Mouse (Mus musculus) R1 (cell line): ENCODE measurements around the gene Olfr368.

Experiments
- DNase-seq: peaks from one replicate; pipeline ENCODE4 v3.0.0-alpha.2; 2018; ENCODE audit warnings: low read depth, low spot score

Gene Olfr368

GRCm38 (mm10) chr2:37326215-37326614 lies at the start of gene Olfr368:
Gene Olfr368, plus strand, starts transcription at chr2:37326515.
- DNase-seq = no peak

- no peak for DNase-seq
Observed at GRCm38 (mm10) chr2:37333321-37333720, 7.0 kb downstream of the Olfr368 start.

GRCm38 (mm10) chr2:37338497-37339187 lies 12.3 kb downstream of the Olfr368 start:
- DNase-seq = no peak

- no peak for DNase-seq
Observed at GRCm38 (mm10) chr2:37351671-37352070, 25.4 kb downstream of the Olfr368 start.

GRCm38 (mm10) chr2:37355571-37355970 lies 29.3 kb downstream of the Olfr368 start:
- no peak for DNase-seq

- peak; percentile 100 for DNase-seq
Observed at GRCm38 (mm10) chr2:37358633-37359540, 32.6 kb downstream of the Olfr368 start, which contains the start of gene Pdcl. Gene Pdcl, minus strand, starts transcription at chr2:37359332.

GRCm38 (mm10) chr2:37359908-37360307 lies 33.6 kb downstream of the Olfr368 start:
- DNase-seq = no peak

GRCm38 (mm10) chr2:37370651-37371050 lies 44.3 kb downstream of the Olfr368 start:
- no peak for DNase-seq

GRCm38 (mm10) chr2:37376018-37376417 lies 49.7 kb downstream of the Olfr368 start:
- DNase-seq = no peak

GRCm38 (mm10) chr2:37380189-37380588 lies 53.9 kb downstream of the Olfr368 start:
- DNase-seq = peak; percentile 79
